Mouse (Mus musculus) c-Kit-positive CD71-positive TER-119-positive erythroid progenitor cells, embryonic 14.5 days (primary cell): ENCODE data around the gene BC107364.
"Not testable (repeated sequence)": the region's sequence is repeated elsewhere in the genome, so short reads cannot be mapped to it uniquely, and the experiment has no call there.

Source experiments
- DNase-seq: peaks from one replicate; pipeline ENCODE4 v3.0.0-alpha.2; 2013; ENCODE audit warnings: low spot score

BC107364 gene

DNA sequence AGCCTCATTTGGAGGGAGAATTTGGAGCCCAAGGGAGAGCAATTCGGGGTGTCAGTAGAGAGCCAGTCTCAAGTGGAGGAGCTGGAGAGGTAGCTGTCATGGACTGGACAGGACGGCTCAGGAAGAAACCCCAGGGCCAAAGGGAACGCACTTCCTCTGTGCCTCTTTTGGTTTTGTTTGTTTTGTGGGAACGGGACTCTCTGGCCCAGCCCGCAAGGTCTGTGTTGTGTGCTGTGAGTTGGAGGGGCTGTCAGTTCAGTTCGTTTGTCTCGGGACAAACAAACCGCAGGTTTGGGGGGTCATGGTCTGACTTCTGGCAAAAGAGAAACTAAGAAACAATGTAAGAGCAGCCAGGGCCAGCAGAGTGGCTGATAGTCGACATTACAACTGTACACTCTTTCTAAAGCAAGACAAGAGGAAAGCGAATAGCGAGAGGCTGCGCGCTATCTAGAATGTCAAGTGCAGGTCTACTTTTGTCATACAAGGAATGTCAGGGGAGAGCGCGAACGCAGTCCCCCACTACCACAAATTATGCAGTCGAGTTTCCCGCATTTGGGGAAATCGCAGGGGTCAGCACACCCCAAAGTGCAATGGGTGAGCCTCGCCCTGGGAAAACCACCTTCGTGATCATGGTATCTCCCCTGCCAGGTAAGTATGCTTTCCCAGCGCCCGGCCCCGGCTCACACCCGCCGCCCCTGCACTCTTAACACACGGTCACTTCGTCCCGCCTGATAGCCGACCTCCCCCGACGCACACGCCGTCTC lies 34.1 kb upstream of the BC107364 start:
- not testable (repeated sequence) for DNase-seq

DNA sequence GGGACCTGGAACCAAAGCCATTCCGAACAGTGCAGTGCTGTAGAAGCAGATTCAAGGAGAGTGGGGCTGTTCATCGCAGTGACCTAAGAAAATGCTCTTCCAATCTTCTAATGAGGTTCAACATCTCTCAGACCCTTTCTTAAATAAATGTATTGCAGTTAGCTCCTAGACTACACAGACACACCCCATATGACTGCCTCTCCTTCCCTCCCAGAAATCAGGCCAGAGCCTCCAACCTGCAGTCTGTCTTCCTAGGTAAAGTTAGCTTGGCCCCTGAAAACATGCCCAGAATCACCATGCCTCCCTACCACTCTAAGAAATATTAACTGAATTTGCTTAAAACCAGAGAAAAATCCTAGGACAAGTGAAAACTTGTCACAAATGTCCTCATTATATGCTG lies 33.3 kb upstream of the BC107364 start:
- no peak for DNase-seq

DNA sequence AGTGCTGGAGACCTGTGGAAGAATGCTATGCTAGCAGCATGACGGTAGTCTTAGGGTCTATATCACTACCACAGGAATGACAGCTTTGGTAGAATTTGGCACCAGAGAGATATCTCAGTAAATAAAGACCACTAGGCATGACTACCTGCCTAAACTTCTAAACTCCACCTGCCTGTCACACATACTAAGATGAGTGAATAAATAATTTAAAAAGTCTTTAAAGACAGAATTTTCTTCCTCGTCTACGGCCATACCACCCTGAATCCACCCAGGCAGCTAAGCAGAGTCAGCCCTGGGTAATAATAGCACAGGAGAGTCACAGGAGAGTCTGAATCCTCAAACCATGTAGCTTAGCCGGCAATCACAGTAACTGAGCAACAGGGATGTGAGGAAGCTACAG lies 32.8 kb upstream of the BC107364 start:
- DNase-seq, result no peak

DNA sequence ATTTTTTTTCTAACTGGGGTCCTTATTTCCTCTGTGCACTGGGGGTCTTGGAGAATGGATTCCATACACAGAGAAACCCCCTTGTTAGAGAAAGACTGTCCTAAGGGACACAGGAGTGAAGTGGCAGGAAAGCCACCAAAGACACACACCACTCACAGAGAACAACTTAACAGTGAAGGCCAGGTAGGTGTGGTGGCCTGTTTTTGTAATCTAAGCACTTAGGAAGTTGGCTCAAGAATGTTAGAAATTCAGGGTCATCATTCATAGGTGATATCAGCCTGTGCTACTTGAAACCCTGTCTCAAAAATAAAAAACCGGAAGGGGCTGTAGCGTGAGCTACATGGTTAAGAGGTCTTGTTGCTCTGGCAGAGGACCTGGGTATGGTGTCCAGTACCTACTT lies 31.8 kb upstream of the BC107364 start:
- DNase-seq, result no peak

DNA sequence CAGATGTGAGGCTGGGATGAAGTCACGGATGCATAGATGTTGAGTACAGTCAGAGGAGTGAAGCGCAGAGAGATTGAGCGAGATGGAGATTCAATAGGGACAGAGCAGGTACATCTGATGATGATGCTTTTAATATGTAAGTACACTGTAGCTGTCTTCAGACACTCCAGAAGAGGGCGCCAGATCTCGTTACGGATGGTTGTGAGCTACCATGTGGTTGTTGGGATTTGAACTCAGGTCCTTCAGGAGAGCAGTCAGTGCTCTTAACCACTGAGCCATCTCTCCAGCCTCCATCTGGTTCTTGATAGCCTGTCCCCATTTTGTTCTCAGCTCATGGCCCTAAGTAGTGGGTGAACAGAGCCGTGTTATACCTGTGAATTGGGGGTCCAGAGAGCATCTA lies 30.9 kb upstream of the BC107364 start:
- DNase-seq, result not testable (repeated sequence)

DNA sequence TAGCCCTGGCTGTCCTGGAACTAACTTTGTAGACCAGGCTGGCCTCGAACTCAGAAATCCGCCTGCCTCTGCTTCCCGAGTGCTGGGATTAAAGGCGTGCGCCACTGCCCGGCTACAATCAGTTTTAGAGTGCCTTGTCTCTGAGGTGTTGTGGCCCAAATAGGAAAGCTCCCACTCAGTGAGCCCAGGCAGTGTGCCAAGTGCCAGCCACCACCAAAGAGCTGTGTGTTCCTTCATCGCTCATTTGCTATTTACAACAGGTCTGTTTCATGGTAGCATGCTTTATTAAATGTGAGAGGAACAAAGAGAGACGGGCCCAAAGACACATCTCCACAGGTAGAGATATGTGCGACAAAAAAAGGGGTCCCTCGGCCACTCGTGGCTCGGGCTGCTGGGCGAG lies 30.3 kb upstream of the BC107364 start:
- no peak for DNase-seq

DNA sequence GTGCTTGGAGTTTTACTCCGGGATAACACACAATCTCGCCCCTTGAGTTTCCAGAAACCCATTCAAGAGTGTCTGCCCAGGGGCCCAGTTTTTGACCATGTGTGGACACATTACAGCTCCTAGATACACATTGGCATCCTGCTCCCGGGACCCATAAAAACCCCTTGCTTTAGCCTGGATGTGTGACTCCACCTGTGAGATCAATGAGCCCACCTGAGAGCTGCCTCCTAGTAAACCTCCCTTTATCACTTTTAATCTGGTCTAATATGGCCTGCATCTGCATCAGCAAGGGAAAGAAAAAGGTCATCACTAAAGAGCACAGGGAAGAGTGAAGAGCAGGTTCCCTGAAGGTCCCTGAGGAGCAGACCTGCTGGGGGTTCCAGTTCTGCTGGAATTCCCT lies 29.8 kb upstream of the BC107364 start:
- DNase-seq, result no peak

DNA sequence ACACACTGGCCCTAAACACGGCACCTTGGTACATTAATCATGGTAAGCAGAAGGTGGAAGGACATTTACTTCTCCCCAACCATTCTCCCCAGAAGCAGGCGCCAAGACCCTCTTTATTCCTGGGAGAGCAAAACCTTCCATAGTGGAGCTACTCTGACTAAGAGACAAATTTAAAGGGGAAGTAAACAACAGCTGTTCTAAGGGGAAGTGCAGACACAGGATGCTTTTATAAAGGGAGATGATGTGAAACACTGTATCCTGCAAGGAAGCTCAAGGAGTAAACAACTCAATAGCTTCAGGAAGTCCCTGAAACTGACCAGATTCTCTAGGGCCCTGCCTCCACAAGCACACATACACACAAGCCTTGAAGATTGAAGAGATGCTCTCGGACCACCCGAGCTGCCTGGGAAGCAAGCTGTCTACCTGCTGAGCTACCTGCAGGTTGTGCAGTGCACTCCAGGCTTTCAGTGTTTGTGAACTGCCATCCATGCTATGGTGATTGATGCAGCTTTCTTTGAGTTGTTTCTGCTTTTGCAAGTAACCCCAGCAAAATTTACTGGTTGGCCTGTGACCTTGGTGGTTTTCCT lies 28.7 kb upstream of the BC107364 start:
- DNase-seq, result no peak

DNA sequence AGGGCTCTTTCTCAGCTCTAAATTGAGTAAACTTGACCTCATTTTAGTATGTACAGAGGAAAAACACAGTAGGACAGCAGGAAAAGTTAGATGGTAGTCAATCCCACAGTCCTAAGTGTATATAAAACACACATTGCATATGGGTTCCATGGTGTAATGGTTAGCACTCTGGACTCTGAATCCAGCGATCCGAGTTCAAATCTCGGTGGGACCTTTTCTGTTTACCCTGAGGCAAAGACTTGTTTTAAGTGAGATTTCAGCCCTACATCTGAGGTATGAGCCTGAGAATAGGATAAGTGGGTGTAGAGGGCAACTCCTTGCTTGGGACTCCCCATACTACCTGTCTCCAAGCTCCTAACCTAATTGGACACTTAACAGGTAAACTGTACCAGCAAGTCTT lies 27.1 kb upstream of the BC107364 start:
- DNase-seq, result no peak

DNA sequence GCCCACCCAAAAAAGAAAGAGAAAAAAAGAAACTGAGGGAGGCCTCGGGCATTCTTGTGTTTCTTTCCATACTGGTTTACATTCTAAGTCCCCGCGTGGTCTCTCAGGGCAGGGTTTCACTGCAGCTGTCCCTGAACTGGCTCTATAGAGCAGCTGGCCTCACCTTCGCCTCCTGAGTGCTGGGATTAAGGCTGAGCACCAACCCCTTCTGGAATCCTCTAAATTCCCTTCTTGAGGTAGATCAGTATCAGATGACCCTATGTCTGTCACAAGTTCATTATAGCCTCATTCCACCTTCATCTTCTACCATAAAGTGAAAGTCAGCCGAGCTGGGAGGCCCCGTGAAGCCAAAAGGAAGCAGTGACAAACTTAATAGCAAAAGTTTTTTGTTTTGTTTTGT lies 25.5 kb upstream of the BC107364 start:
- DNase-seq, result no peak

DNA sequence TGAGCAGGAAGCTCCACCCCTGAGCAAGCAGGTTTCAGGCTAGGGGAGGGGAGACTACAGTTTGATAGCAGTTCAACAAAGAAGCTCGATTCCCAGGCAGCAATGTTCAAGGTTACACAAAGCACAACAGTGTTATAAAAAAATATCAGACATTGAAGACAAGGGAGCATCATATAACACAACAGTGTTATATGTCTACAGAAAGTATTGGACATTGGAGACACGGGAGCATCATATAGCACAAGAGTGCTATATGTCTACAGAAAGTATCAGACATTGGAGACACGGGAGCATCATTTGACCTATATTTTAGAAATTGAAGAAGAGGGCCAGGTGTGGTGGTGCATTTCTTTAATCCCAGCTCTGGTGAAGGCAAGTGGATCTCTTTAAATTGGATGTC lies 25.0 kb upstream of the BC107364 start:
- DNase-seq, result no peak

DNA sequence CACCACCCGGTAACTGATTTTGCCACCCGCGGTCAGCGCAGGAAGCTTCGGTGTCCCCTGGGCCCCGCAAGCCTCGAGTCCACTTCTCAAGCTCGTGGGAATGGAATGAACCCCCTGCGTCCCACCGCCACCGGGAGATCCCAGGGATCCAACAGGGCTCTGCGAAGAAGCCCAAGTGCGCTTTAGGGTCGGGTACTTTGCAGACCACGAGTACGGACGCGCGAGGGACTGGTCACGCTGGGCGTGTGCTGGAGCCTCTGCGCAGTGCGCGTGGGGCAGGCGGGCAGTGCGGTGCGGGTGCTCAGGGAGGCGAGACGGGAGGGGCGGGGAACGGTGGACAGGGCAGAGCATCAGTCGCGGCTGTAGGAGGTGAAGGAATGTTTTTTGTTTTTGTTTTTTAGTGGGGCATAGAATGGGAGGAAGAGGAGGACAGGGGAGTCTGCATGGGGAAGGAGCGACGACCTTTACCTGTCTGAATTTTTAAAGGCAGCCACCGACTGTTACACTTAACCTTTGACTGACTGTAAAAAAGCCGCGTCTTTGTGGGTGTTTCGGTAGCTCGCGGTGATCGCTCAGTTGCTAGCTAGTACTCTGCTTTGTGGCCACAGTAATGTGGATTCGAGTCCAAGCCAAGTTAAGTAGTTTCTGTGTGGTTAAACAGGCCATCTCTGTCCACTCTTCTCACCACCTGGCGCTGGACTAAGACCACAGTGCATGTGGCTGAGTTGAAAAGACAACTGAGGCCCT lies 23.0 kb upstream of the BC107364 start:
- DNase-seq, result no peak

DNA sequence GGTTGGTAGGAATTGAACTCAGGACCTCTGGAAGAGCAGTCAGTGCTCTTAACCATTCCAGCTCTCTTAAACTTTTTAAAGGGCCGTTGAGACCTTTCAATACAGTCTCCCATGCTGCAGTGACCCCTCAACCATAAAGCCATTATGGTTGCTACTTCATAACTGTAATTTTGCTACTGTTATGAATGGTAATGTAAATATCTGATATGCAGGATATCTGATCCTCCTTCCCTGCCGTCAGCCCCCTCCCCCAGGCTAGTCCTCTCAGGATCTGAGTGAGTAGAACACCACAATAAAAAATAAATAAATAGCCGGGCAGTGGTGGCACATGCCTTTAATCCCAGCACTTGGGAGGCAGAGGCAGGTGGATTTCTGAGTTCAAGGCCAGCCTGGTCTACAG lies 21.4 kb upstream of the BC107364 start:
- DNase-seq, result not testable (repeated sequence)

DNA sequence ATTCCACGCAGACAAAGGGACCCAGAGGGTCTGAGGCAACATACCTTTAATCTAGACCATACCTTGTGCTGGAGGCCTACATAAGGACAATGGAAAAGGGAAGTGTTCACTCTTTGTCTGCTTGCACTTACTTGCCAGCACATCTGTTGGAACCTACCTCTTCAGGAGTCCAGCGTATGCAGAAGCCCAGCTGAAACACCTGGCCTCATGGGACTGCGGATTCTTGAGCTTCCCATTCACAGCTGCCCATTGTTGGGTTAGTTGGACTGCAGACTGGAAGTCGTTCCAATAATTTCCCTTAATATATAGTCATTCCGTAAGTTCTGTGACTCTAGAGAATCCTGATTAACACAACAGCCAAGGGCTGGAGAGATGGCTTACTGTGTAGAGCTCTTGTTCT lies 20.0 kb upstream of the BC107364 start:
- DNase-seq, result no peak

DNA sequence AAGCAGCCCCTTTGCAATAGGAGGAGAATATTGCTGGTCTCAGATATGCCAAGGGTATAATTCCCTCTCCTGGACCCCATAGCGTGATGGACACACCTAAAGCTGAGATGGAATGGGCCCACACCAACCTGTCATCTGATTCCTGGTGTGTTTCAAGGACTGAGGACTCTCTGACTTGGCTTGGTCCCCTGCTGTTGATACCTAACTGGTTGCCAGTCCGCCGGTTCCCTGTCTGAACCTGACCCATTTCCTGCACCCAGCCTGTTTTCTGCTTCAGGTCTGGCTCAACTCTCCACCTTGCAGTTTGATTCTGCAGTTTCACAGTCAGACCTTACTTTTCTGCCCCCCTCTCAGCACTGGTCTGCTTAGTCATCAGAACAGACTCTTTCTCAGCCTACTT lies 17.5 kb upstream of the BC107364 start:
- no peak for DNase-seq

DNA sequence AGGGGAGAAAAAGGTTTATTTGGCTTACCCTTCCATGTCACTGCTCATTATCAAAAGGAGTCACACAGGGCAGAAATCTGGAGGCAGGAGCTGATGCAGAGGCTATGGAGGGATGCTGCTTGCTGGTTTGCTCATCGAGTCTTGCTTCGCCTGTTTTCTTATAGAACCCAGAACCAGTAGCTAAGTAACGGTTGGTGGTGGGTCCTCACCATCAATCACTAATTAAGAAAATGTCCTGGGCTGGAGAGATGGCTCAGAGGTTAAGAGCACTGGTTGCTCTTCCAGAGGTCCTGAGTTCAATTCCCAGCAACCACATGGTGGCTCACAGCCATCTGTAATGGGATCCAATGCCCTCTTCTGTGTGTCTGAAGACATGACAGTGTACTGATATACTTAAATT lies 16.2 kb upstream of the BC107364 start:
- DNase-seq, result not testable (repeated sequence)

DNA sequence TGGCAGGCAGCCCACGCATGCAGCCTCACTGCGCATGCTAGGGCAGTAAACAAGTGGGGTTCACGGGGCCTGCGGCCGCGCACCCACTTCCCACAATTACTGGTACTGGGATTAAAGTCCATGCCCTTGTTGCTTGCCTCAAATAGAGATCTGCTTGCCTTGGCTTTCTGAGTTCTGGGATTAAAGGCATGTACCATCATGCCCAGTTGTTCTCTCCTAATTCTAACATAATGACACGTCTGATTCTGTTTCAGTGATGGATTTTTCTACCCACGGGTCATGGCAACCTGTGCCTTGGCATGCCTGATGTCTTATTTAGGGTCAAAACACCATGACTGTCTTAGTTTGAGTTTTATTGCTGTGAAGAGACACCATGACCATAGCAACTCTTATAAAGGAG lies 15.5 kb upstream of the BC107364 start:
- no peak for DNase-seq

DNA sequence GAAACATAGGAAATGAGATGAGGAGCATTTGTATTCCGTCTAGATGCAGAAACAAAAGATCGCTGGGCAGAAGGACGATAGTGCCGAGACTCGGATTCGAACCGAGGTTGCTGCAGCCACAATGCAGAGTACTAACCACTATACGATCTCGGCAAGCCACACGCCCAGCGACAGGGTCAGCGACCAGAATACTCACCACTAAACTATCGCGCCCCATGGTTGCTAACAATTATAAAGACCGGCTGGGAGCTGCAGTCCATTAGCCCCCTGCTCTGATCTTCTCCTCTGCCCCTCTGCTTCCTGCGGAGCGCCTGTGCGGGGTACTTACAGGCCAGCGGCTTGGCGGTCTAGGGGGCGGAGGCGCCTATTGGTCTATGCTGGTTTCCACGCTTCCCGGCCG lies 11.8 kb upstream of the BC107364 start:
- peak; percentile 48 for DNase-seq

DNA sequence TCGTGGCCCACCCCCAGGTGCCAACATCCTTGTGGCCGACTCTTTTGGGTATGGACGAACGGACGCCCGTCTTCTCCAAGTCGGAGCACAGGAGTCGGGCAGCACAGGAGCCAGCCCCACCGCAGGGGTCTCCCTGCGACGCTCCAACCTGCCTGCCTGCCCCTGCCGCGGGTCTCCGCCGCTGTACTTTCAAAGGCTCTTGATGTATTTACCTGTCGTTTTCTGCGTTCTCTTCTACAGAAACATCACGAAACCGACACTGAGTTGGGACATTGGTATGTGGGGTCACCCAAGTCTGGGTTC lies 8.4 kb upstream of the BC107364 start:
- not testable (repeated sequence) for DNase-seq

DNA sequence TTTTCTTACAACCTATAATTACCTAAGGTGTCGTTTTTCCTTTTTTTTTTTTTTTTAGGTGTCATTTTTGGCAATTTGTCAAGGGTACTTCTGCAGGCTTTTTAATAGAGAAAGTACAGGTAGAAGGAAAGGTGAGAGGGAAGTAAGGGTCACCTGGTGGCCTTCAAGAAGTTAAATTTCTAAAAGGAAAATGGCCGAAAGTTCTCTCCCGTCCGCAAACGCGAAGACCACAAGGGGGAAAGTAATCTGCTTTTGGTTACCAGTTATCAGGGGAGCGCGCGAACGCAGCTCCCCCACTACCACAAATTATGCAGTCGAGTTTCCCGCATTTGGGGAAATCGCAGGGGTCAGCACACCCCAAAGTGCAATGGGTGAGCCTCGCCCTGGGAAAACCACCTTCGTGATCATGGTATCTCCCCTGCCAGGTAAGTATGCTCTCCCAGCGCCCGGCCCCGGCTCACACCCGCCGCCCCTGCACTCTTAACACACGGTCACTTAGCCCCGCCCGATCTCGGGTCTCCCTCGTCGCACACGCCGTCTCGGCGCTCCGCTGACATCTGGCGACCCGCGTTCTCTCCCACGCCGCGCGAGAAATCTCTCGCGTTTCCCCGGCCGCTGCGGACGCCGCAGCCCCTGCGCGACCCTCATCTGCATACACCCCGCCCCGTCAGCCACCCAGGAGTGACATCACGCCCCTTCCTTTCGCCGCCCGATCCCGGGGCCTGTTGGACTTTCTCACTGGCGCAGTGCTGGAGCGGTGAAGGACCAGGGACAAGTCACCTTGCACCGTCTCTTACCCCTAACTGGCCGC lies 7.9 kb upstream of the BC107364 start:
- not testable (repeated sequence) for DNase-seq

DNA sequence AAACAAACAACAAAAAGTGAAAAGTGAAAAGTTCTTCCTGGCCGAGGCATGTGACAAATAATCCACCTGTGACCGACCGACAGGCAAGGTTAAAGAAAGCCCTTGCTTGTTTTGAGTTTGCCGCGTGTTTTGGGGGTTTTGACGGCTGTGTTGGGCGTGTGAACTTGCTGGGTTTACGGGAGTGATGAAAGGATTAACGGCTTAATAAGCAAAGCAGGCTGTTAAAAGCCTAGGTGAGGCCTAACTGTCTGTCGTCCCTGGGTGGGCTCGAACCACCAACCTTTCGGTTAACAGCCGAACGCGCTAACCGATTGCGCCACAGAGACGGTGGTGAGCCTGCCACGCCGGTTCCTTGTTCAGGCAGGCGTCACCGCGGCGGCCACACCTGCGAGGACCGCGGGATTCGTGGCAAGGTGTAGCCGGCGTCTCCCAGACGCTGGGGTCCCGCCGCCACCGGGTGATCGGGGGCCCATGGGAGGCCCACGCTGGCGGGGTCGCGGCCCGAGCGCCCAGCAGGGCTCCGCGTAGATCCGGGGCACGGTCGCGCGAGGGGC lies 6.9 kb upstream of the BC107364 start:
- not testable (repeated sequence) for DNase-seq

DNA sequence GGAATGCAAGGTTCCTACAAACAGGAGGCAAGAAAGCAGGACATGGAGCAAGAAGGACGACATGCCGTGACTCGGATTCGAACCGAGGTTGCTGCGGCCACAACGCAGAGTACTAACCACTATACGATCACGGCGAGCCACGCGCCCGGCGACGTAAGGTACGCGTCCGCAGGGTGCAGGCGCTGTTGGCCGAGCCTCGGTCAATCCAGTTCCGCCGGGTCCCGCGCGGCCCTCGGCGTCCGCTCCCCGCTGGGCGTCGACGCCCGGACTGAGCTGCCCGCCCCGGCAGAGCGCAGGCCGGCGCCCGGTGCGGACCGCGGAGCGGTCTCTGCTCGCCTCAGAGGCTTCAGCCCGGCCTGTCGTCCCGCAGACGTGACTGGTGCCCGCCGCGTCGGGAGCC lies 5.9 kb upstream of the BC107364 start:
- DNase-seq, result not testable (repeated sequence)
